Mouse (Mus musculus): ENCODE results near the gene Maml3.
A peak's percentile ranks its signal among the peaks of the same experiment; 100 is the strongest.

Maml3 gene

DNA sequence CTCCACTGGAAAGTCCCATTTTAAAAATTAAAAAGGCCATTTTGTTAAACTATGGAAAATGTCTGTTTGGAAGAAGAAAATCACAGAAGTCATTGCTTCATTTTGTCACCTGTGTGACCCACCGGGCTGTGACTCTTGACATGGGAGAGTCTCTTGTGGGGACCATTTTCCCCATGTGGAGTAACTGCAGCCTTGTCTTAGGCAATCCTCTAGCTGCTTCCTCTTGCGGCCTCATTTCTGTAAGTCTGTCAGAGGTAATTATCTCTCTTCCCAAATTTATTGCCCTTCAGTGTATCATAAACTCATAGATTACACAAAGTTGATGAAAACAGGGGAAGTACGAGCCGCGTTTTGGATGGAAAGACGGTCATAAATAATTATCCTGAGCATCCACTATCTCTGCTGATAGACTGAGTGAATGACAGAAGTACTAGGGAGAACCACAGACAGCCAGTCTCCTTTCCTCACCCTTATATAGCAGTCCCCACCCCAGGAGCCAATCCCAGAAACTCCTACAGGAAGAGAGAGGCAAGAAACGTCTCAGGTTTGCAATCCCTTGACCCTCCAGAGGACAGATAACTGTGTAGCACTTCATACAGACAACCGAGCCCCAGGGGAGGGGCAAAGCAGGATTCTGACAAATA, 14.5 kb downstream of the Maml3 start:
- DNase-seq (ENCODE audit: low read depth) = no peak

GRCm38 (mm10) chr3:52088458-52089341, 16.2 kb downstream of the Maml3 start:
- peak; percentile 62 for DNase-seq (ENCODE audit: low read depth)

DNA sequence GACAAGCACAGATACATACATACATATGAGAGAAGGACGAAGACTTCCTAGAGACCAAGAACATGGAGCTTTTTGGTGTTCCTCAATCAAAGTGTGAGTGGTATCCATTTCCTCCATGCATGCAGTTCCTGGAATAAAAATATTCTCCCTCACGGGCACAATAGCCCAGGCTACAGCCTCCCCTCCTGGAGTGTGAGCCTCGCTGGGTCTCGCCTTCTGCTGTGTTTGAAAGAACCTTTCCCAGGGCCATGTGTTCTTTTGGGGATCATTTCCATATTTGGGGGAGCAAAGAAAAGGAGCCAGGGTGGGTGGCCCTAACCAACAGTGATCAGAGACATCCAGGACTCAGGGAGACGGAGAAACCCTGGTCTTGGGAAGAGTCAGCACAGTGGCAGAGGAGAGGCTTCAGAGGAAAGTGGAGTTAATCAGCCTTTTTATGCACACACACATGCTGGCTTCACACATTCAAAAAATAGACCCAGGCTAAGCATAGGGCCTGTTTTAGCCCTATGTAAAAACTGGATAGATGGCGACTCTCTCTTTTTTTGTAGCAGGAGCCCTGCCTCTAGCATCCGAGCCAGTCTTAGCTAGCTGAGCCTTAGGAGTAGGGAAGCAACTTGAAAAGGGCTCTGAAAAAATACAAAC, 17.1 kb downstream of the Maml3 start:
- no peak for DNase-seq (ENCODE audit: low read depth)

- DNase-seq (ENCODE audit: low read depth) = no peak
Measured at GRCm38 (mm10) chr3:52078763-52079162, 26.1 kb downstream of the Maml3 start.

DNA sequence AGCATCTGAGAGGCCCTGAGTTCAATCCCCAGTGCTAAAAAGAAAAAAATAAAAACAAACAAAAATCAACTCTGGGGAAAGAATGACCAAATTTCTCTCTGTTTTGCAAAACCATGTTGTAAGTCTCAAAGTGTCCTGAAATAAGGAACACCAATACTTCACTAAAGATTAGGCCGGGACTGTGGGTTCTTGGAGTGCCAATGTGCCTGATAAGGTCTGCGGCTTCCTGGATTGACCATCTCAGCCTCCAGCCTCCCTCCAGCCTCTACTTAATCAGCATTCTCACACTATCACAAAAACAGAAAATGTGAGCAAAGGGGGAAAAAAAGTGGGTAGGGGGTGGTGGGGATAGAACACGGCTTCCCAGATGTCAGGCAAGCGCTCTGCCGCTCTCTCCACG, 30.9 kb downstream of the Maml3 start:
- no peak for DNase-seq (ENCODE audit: low read depth)

- DNase-seq (ENCODE audit: low read depth) = no peak
Measured at GRCm38 (mm10) chr3:52071996-52072395, 32.9 kb downstream of the Maml3 start.

DNA sequence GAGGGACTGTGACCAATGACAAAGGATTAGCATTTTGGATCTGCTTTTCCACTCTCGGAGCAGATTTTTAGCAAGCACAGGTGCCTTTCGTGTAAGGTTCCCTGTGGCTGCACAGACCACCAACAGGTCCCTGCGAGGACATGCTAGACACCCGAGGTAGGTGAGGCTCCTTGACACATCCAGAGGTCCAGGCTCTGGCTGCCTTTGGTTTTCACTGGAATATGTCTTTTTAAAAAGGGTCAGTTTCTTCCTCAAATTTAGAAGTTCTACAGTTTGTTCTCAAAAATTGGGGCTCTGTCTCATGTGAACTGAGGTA, 34.8 kb downstream of the Maml3 start:
- DNase-seq (ENCODE audit: low read depth) = no peak

GRCm38 (mm10) chr3:52069304-52070162, 35.3 kb downstream of the Maml3 start:
- peak; percentile 91 for DNase-seq (ENCODE audit: low read depth)

DNA sequence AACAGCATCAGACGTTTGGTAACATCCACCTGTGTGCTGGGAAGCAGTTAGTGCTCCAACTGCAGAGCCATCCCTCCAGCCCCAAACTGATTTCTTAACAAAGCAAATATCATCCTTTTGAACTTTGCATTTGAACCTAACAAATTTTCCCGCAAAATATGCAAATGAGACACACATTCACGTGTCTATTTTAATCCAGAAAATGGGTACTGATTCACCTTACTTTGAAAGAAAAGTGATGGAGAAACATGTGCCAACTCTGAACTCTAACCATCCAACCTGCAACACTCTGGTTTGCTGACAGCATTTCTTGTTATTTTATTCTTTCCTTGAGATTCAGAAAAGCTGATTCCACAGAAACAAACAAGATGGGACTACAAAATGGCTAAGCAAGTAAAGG, 36.0 kb downstream of the Maml3 start:
- no peak for DNase-seq (ENCODE audit: low read depth)

DNA sequence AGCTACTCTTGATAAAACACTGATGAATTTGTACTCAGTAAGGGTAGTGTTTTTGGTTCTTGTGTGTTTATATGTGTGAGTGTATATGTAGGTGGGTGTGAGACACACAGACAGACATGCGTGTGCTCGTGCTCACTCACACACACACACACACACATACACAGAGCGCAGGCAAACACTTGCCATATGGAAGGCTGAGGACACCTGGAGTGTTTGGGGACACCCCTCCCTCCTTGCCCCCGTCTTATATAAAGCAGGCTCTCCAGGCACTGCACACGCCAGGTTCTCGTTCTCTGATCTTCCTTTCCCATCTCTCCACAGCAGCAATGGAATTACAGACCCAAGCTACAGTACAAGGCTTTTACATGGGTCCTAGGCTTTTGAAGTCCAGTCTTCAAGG, 37.7 kb downstream of the Maml3 start:
- DNase-seq (ENCODE audit: low read depth) = no peak

- DNase-seq (ENCODE audit: low read depth) = no peak
Measured at GRCm38 (mm10) chr3:52066142-52066541, 38.7 kb downstream of the Maml3 start.

DNA sequence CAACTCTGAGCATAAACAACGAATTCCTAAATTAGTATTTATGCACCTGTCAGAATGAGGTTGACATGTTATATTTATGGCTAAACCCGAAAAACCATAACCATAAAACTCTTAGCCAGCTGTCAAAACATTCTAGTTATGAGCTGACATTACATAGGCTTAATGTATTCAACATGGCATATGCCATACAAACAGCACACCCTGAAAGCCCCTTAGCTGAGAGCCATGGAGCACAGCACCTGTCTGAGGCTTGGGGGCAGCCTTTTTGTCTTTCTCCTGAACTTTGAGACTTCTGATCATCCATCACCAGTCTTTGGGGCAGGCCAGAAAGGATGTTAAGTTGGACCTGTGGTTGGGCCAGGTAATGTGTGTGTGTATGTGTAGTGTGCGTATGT, 41.6 kb downstream of the Maml3 start:
- DNase-seq (ENCODE audit: low read depth) = no peak

GRCm38 (mm10) chr3:52062389-52063260, 42.3 kb downstream of the Maml3 start:
- DNase-seq (ENCODE audit: low read depth) = no peak

DNA sequence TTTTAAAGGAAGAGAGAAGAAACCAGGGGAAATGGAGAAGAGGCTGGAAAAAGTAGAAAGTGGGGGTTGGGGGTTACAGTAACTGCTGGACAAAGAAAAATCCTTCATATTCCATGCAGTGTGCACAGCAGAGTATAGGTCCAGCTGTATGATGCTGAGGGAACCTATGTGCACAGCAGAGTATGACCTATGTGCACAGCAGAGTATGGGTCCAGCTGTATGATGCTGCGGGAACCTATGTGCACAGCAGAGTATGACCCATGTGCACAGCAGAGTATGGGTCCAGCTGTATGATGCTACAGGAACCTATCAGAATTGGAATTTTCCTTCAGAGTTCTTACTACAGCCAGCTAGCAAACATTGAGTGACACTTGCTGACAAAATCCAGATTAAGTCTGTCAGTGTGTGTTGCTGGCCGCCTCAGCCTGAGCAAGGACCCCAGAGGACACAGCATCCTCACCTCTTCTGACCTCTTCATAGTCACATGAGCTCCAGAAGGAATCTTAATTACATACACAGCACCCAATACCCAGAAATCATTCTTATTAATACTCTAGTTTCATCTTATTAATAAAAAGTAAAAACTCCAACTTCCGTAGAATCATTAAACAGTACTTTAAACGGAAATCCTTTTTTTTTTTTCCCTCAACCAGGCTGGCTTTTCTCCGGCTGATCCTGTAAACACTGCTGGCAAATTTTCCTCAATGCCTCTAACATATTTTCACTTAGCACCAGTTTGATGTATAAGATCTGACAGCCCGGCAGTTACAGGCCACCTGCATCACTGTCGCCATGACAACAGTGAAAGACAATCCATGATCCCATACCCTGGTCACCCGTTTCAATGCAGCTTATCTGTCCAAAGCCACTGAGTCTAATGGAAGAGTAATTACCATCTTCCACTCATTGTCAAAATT, 43.1 kb downstream of the Maml3 start:
- no peak for DNase-seq (ENCODE audit: low read depth)

DNA sequence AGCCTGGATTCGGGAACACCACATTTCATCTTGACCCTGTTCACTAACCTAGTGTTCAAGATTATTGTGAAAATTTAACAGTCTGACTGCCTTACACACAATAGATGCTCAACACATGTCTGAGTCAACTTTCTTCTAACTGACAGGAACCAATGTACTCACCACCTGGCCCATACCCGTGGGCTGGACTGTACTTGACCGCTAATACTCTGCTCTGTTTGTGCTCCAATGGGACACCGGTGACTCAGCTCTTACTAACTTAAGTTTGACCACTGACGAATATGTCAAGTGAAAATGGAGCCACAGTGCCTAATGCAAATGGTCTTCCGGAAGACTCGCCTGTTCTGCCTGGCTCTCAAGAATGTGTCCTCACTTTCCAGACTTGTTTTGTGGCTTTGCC, 44.0 kb downstream of the Maml3 start:
- no peak for DNase-seq (ENCODE audit: low read depth)

- no peak for DNase-seq (ENCODE audit: low read depth)
Measured at GRCm38 (mm10) chr3:52051801-52052200, 53.1 kb downstream of the Maml3 start.

- DNase-seq (ENCODE audit: low read depth) = peak; percentile 87
Measured at GRCm38 (mm10) chr3:52048082-52048481, 56.8 kb downstream of the Maml3 start.

DNA sequence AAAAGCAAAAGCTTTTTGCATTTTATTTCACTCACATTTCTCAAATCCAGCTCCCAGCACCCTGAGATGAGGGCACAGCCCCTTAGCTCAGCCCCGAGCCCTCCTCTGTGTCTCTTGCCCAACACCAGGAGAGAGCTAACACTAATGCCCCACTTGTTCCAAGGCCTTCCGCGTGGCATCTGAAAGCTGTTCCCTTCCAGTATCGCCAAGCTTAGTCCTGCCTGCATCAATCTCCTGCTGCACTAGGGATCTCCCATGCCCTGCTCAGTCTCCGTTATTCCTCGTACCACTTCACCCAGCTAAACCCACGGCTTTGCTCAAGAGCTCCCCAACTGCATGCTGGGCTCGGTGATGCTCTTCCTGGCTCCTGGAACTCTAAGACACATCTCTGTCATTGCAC, 57.3 kb downstream of the Maml3 start:
- no peak for DNase-seq (ENCODE audit: low read depth)

- DNase-seq (ENCODE audit: low read depth) = peak; percentile 87
Measured at GRCm38 (mm10) chr3:52046895-52047372, 57.9 kb downstream of the Maml3 start.

Data from induced T-regulatory cell, adult 2 months (primary cell).